Mouse (Mus musculus) thymus, postnatal 10 days (tissue): ENCODE measurements at regions not wholly inside any gene's neighbourhood (a gene's known extent, or its start where the extent isn't known, plus 50 kb on each side); places are given as distances from the start of the nearest gene placed in this dataset.
"Not testable (repeated sequence)": the region's sequence is repeated elsewhere in the genome, so short reads cannot be mapped to it uniquely, and the experiment has no call there.

ENCODE experiments used
- DNase-seq, 2 experiments: peaks; one replicate each; pipeline ENCODE4 v3.0.0; 2021; ENCODE audit warnings: low spot score in 2 of 2

DNA sequence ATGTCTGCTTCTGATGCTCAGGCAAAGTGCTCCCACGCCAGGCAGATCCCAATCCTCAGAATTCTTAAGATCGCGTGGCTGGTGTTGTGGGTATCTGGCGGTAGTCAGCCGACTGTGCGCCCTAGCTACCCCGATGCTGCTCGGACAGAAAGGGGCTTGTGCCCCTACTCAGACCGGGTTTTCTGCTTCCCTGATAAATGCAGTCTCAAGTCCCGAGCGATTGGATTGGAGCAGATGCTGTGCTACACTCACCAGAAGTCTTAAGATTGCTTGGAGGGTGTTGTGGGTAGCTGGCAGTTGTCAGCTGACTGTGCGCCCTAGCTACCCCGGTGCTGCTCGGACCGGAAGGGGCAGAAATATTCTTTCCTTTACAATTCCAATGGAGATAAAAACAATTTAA is 99.3 kb downstream of the Gm7489 start:
- DNase-seq = not testable (repeated sequence)

DNA sequence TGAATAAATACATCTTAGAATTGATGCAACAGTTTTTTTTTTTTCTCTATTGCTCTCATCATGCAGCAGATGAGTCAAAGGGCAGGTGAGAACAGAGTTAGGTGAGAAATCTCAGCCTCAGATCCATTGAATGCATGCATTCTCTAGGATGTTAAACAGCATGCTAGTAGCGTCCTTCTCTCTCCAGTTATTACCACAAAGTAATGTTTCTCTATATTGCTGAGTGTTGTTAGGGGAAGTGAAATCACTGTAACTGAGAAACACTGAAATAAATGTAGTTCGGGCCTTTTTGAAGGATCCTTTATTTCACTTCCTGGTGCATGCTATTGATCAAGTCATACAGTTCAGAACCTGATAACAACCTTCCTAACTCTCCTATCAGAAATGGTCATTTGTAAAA is 105.2 kb downstream of the Gm7489 start:
- no peak for DNase-seq

DNA sequence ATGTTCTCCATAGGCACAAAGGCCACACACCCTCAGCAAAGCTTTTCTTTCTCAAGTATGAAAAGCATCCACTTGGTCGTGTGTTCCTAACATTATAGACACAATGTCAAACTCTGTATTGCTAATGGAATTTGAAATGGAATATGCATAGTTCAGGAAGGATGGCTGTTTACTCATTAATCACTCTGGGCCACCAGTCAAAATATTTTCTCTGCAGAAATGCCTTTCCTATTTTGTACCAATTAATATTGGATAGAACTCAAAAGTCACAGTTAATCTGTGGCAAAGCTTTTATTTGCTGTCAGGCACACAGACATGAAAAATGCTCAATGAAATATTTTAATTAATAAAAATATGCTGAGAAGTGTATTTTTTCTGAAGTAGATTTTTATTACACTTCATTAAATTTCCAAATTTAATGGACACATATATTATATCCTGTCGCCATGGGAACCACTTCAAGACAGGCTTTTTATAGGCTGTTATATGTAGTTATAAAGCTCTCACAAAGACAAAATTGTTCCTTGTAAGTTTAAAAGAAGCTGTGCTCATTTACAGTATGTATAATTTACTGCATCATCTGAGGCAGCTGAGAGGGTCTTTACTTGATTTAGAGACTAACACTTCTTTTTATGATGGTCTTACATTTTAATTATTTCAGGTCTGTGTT is 110.6 kb downstream of the Gm7489 start:
- no peak for DNase-seq

DNA sequence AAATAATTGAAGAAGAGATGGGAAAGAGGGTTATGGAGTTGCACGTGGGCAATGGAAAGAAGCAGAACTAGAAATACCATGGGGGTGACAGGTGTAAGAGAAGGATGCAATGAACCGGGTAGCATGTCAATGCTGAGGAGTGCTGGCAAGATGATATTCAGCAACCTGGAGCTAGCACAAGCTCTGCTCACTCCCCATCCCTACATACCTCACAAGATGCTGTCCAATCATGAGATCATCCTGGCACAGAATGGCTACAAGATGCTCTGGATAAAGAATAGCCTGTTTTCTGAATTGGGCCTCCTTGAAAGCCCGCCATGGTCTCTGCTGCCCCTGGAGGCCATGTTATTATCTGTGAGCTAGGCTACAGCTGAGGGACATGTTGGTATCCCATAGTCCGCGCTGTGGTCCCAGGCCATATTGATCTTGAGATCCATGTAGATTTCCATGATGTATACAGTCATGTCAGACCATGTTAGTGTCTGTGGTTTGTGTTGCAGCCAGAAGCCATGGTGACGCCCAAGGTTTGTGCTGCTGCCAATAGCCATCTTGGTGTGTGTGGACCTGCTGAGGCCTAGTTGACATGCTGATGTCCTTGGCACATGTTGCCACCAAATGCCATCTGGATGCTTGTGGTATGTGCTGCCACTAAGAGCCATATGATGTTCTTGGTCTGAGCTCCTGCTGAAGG is 114.0 kb downstream of the Gm7489 start:
- DNase-seq = no peak

DNA sequence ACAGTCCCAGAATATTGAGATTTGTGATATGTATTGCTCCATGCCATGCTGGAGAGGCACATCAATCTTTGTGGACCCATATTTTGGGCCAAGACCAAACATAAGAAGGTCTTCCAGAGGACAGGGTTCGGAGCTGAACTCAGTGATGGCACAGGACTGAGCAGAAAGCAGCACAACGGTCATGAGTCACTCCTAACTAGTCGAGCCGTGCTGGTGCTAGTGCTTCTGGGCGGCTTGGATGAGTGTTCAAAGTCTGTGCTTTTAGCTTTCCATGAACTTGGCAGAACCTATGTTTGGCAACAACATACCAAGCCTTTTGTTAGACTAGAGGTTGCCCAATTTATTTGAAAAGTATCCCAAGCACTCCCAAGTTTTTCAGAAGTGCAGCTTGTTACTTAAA is 149.1 kb downstream of the Gm7489 start:
- no peak for DNase-seq

DNA sequence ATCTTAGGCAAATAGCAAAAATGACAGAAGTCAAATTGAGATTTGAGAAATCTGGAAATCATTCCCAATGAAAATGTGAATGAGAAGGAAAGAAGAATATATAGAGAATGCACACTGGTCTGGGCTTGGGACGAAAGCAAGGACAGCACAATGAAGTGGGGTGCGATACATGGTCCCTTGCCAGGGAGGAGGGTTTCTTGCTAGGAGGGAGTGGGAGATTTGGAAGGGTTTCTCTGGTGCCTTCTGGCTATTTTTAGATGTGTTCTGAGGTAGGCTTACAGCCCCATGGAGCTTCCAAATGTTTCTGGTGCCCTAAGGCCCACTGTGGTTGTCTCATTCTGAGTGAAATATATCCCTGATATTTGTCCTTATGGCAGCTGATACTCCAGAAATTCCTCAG is 166.0 kb downstream of the Gm7489 start:
- DNase-seq = no peak

DNA sequence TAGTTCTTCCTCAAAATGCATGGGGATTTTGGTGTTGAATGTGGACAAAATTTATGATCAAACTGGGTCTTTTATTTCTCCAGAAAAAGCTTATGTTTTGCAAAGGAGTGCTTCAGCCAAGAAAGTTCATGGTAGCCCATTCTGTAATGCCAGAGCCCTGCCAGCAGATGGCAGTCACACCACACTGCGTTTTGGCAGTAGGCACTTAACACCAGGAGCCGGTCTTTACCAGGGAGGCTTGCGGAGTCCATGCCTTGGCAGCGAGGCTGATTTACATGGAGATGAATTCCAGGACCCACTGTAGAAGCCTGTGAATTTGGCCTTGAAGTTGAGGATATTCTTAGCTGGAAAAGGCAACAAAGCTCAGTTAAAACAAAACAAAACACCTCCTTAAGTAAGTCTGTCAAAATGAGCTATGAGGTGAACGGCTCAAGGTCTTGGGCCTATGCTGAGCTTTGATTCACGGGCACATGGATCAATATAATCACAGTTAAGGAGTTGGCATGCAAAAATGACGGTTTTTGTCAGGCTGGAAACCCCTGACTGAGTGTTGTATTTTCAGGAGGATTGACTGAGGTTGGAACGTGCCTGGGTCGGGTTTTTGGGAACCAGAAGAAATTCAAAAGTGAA is 185.4 kb downstream of the Gm7489 start:
- DNase-seq = peak in 1 of 2 experiments; percentile 9

DNA sequence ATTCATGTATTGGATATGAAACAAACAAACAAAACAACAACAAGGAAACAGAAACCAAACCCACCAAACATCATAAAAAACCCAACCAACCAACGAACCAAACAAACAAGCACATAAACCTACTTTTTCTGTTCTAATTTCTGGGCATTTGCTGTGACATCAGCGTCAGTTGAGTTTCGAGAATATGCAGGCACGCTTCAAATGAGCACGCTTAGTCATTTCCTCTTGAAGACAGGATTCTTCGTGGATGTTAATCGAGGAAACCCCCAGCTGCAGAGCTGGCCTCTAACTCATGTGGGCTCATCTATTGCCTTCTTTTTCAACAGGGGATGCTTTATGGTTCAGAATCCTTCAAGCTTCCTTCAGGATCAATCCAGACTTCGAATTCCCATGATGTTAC is 187.0 kb downstream of the Gm7489 start:
- no peak for DNase-seq

DNA sequence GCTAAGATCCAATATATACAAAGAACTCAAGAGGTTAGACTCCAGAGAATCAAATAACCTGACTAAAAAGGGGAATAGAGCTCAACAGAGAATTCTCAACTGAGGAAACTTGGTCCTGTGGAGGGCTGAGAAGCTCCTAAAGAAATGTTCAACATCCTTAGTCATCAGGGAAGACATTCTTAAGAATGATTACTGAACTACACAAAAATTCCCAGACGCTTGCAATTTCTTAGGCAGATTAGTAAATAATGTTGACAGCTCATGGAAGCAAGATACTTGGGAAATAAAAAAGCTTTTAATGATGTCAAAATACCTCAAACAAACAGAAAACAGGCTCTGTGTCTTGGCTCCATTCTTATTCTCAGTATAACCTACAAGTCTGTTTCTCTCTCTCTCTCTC is 206.6 kb downstream of the Gm7489 start:
- DNase-seq = no peak

DNA sequence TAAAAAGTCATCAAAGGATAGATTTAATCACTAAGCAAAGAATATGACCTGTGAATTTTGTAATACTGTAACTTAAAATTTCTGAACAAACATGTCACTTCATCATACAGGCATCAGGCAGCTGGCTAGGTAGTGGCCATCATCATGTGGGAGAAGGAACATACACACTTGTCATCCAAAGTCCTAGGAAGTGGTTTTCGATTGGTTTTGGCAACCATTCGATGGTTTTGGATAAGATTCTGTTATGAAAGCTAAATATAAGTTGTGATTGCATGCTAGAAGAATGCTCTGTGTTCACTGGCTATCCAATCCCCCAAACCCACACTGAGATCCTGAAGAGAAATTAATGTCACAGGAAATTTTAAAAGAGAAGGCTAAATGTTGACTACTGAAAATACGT is 207.7 kb downstream of the Gm7489 start:
- DNase-seq = no peak

DNA sequence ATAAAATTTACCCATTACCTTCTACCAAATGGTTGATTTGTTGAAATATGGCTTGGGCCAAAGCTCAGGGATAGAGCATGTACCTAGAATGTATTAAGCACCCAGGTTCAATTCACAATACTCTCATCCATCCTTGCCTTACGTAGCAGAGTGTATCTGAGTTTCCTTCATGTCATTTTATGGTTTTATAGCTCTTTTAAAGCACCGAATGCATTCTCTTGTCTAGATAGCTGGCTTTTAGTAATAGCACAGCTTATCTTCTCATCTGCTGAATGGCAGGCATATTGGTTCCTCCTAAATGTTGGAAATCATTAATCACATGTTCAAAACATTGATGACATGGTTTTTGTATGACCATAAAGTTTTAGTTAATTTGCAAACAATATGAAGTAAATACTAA is 212.8 kb downstream of the Gm7489 start:
- DNase-seq = no peak

DNA sequence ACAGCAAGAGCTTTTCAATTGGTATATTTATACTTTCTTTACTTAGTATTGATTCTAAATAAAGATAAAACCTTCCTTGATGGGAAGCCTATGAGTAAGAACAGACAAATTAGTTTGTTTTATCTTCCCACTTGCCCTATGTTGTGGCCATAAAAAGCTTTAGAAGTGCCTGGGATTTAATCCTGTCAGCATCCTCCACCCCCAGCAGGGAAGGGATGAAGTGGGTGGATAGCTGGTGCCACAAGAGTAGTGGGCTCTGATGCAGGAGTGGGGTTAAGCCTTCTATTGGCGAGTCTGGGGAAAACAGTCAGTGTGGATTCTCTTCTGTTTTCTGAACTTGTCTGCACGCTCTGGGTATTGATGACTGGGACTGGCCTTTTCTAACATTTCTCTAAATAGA is 227.7 kb downstream of the Gm7489 start:
- DNase-seq = no peak

DNA sequence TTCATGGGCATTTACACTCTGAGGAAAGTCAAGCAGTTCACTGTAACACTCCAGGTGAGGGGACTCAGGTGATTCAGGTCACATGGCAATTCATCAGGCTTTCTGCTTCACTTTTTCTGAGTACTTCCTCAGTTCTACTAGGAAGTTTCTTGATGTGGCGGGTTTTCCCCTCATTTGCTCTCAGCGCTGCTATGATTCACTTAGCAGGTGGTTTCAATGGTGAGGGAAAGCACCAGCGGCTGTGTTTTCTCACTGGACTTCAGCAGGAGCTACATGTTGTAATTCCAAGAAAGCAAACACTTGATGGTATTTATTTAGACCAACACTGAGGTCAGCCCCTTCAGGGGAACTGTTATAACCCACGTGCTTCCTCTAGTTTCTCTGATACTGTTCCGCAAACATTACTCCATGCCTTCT is 229.4 kb downstream of the Gm7489 start:
- DNase-seq = no peak

DNA sequence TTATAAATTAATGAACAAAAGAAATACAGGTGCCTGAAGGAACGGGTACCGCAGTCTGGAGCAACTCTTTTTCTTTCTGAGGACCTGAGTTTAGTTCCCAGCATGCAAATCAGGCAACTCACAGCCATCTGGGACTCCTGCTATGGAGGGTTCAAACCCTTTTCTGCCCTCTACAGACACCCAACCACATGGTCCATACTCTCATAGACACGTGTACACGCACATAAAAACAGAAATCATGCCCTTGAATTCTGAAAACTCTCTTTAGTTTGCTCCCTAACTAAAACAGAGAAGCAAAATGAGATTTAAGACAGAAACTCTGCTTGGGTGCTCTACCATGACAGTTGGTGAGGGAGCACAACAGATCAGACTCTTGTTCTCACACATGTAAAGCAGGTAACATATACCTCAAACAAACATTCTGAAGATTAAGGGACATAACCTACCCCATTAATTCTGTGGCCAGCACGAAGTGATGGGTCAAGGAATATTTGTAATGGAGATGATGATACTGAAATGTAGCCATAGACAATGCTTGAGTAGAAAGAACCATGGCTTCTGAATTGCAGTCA is 233.3 kb downstream of the Gm7489 start:
- no peak for DNase-seq

DNA sequence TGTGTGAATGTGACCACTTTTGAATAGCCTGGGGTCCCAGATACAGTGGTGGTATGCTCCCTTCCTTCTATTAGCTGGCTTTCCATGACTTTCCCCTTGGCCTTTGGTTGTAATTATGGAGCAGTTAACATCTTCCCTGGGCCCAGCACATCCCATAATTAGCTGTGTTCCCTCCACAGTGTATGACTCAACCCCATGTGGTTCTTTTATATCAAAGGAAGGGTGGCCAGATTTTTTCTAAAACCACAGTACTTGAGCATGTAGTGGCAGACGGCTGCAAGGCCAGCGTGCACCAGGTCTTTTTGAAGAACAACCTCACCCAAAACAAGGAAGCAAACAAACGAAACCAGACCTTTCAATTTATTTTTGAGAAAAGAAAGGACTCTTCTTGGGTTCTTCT is 235.8 kb downstream of the Gm7489 start:
- no peak for DNase-seq

DNA sequence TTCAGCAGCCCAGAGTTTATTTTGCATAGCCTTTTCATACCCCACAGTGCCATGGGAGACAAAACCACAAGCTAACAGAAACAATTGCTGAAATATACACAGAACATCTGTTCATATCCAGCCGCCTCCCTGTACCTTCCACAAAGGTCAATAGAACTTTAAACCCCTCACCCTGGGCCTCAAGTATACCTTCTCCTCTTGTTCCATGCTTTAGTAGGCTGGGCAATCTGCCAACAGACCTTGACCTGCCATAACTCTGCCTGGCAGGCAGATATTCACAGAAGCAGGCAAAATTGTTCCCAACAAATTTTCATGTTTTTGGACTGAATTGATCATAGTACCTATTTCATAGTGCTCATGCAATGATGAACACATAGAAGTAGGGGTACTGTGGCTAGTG is 279.6 kb downstream of the Gm7489 start:
- no peak for DNase-seq

DNA sequence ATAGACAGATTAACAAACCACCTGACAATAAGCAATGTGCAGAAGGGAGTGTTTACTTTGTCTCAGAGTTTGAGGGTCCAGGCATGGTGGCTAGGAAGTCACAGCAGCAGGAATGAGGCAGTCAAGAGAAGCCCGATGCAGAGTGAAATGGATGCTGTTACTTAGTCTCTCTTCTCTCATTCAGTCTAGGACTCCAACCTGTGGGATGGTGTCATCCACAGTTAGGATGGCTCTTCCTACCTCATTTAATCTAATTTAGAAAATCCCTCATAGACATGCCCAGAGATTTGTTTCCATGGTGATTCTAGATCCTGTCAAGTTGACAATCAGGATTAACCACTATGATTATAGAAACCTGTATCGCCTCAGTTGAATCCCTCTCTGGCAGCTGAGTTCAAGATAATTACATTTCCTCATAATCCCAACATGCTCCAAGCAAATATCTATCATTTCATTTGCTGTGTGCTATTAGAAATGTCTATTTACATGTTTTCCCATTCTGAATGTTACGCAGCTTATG is 283.2 kb downstream of the Gm7489 start:
- DNase-seq = no peak

DNA sequence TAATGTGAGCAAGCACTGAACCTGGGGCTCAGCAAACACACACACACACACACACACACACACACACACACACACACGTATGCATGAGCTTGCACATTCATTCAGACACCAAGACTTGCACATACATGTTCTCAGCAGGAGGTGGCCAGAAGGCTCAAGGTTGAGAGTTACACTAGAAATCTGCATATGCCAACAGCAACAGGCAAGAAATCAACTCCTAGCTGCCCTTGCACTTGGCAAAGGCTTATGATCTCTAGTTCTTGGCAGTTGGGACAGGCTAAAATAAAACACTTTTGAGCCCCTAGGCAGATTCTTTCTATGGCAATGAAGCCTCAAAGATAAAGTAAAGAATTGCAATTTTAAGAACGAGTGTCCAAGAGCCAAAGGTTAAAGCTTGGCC is 292.5 kb downstream of the Gm7489 start:
- no peak for DNase-seq

DNA sequence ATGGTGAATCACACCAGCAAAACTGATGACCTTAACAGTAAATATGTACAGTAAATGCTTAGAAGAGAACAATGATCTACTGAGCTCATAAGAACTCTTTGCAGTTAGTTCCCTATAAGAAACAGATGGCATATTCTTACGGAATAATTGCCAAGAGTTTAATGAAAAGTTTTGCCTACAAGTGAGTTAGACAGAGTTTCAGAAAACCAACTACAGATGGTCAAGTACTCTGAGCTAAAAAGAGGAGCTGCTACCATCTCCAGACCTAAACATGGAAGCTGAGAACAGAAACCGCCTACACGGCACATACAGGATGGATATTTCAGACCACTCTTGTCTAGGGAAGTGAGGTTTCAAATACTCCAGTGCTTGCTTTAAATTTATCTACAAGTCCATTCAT is 293.1 kb downstream of the Gm7489 start:
- no peak for DNase-seq
